Mouse (Mus musculus): ENCODE results near the gene Lrif1.
"Not testable (repeated sequence)": the region's sequence is repeated elsewhere in the genome, so short reads cannot be mapped to it uniquely, and the experiment has no call there.

Lrif1 gene

GRCm38 (mm10) chr3:106684830-106685229 lies at the start of gene Lrif1:
Gene Lrif1, plus strand, starts transcription at chr3:106684987.
- in situ Hi-C loops (cut with MseI, MboI) = no loop called here

- in situ Hi-C loops (cut with MseI, MboI) = not testable (repeated sequence)
Observed at GRCm38 (mm10) chr3:106672811-106673210, 12.0 kb upstream of the Lrif1 start.

GRCm38 (mm10) chr3:106685381-106685780 lies 594 bp downstream of the Lrif1 start:
- in situ Hi-C loops (cut with MseI, MboI) = no loop called here

GRCm38 (mm10) chr3:106721397-106722027 lies 36.7 kb downstream of the Lrif1 start:
- in situ Hi-C loops (cut with MseI, MboI) = no loop called here

GRCm38 (mm10) chr3:106722028-106722945 lies 37.5 kb downstream of the Lrif1 start:
- in situ Hi-C loops (cut with MseI, MboI) = no loop called here

GRCm38 (mm10) chr3:106755898-106756297 lies 71.1 kb downstream of the Lrif1 start:
- in situ Hi-C loops (cut with MseI, MboI) = no loop called here

- in situ Hi-C loops (cut with MseI, MboI) = no loop called here
Observed at GRCm38 (mm10) chr3:106771834-106772233, 87.0 kb downstream of the Lrif1 start.

GRCm38 (mm10) chr3:106785130-106785529 lies 100.3 kb downstream of the Lrif1 start:
- in situ Hi-C loops (cut with MseI, MboI) = no loop called here
